Mouse (Mus musculus): ENCODE measurements around the gene Scarf1. TPM values are rescaled to one million over a fixed set of nuclear protein-coding genes. Genes with fewer than 3 reads are reported as not detected.

Scarf1 gene
- polyA plus RNA-seq, 1 experiment, result not detected

DNA sequence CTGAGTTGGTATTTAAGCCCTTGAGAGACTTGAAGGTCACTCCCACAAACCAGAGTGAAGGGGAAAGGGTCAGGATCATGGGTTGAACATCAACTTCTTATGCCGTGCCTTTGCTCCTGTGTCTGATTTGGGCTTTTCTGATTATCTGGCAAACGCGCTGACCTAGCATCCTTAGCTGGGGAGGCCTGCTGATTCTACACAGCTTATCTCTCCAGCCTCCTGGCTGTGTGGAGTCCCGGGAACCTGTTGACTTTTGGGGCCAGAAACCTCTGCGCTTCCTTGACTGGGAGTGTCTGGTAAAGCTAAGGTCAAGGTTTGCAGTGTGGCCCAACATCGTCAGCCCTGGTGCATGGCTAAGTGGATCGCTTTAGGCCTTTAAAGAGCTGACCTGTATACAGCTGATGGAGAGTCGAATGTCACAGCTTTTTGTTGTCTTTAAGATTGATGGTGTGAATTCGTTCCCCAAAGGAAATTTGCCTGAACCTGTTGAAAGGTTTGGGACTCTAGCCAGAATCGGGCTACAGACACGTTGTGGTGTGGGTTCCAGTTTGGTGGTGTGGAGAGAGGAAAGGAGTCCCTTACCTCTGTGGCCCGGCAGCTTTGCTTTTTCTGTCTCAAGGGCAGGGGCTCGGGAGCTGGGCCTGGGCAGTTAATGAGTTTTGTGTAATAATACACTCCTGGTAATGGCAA, 21.9 kb downstream of the Scarf1 start:
- Histone ChIP-seq H3K27ac (ENCODE audit: insufficient read depth, low read length) (no peak overlapping the region), H3K4me1 (ENCODE audit: control insufficient read depth, insufficient read depth, low read length) (no peaks in the 10 kb centered on the region), H3K4me3 (ENCODE audit: insufficient read depth, low read length) (no peak overlapping the region)
- TF ChIP-seq POLR2A (IDR thresholded peaks at IDR 0.05; ENCODE audit: low read depth, low read length), result no peak
- TF ChIP-seq CTCF (IDR thresholded peaks at IDR 0.05; ENCODE audit: borderline replicate concordance, insufficient read depth, low read length), result no peak

DNA sequence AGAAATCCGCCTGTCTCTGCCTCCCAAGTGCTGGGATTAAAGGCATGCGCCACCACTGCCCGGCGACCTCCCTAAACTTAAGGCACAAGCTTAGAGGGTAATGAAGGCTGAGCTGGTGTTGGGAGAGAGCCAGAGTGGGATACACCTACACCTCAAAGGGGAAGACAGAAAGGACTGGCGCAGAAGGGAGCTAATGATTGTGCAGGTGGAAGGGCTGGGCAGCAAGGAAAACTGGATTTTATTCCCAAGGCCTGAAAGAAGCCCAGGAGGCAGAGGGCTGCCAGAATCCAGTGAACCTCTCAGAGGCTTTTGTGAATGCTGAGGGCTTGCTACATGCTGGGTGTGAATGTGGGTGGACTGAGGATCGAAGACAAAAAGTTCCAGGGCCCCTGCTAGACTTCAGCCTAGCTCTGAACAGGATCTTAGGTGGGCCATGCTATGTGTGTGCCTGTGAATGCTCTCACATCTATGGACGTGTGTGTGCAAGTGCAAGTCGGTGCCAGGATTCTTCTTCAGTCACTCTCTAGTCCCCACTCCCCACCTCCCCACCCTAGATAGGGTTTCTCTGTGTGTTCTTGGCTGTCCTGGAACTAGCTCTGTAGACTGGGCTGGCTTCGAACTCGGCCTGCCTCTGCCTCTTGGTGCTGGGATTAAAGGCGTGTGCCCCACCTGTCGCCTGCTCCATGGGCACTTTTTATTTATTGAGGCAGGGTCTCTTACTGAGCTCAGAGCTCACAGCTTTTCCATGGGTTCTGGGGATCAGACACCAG, 23.1 kb downstream of the Scarf1 start:
- Histone ChIP-seq H3K4me1 (ENCODE audit: control insufficient read depth, insufficient read depth, low read length) (no peaks in the 10 kb centered on the region), H3K27ac (ENCODE audit: insufficient read depth, low read length) (no peak overlapping the region), H3K4me3 (ENCODE audit: insufficient read depth, low read length) (no peak overlapping the region)
- TF ChIP-seq CTCF (IDR thresholded peaks at IDR 0.05; ENCODE audit: borderline replicate concordance, insufficient read depth, low read length) (no peak), POLR2A (IDR thresholded peaks at IDR 0.05; ENCODE audit: low read depth, low read length) (no peak)

DNA sequence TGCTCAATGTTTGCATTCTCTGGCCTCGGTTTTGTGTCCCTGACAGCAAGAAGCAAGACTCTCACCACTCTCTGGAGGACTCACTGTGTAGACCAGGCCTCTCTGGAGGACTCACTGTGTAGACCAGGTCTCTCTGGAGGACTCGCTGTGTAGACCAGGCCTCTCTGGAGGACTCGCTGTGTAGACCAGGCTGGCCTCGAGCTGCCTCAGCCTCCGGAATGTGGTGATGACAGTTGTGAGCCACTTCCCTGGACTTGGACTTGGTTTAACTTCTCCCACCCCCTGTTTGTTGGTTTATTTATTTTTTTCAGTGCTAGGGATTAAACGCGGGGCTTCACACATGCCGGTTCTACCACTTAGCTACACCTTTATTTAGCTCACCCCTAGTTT, 23.7 kb downstream of the Scarf1 start:
- TF ChIP-seq CTCF (IDR thresholded peaks at IDR 0.05; ENCODE audit: borderline replicate concordance, insufficient read depth, low read length) (no peak), POLR2A (IDR thresholded peaks at IDR 0.05; ENCODE audit: low read depth, low read length) (no peak)
- Histone ChIP-seq H3K27ac (ENCODE audit: insufficient read depth, low read length) (no peak overlapping the region), H3K4me1 (ENCODE audit: control insufficient read depth, insufficient read depth, low read length) (no peaks in the 10 kb centered on the region), H3K4me3 (ENCODE audit: insufficient read depth, low read length) (no peak overlapping the region)

DNA sequence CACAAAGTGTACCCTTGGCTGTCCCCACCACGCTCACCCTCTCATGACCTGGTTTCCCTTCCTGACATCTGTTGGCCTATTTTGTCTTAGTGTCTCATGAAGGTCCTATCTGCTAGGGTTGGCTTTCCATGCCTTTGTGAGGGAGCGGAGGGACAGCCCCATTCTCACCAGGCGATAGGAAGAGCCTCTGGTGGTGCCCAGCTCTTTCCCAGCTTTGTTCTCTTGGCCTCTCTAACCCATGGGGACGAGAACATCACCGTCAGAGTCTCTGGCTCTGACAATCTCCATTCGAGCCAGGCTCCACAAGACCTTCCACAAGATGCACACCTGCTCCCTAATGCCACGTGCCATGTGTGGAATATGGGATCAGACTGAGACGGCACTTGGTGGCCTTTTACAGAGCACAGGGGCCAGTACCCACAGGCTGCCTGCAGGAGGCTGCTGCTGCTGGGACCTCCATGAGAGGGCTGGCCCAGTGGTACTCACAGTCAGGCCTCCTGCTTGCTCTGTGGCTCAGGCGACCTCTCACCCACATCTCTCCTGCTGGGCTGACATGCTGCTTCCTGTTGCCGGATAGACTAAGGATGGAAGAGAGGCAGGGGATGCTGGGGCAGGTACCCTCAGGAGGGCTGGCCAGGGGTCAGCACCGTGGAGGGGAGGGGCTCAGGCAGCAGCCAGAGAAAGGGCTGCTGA, 24.3 kb downstream of the Scarf1 start:
- no peaks in the 10 kb centered on the region for H3K4me1 ChIP-seq (ENCODE audit: control insufficient read depth, insufficient read depth, low read length)
- TF ChIP-seq CTCF (IDR thresholded peaks at IDR 0.05; ENCODE audit: borderline replicate concordance, insufficient read depth, low read length) (no peak), POLR2A (IDR thresholded peaks at IDR 0.05; ENCODE audit: low read depth, low read length) (no peak)
- no peak overlapping the region for H3K4me3 ChIP-seq (ENCODE audit: insufficient read depth, low read length)
- no peak overlapping the region for H3K27ac ChIP-seq (ENCODE audit: insufficient read depth, low read length)

DNA sequence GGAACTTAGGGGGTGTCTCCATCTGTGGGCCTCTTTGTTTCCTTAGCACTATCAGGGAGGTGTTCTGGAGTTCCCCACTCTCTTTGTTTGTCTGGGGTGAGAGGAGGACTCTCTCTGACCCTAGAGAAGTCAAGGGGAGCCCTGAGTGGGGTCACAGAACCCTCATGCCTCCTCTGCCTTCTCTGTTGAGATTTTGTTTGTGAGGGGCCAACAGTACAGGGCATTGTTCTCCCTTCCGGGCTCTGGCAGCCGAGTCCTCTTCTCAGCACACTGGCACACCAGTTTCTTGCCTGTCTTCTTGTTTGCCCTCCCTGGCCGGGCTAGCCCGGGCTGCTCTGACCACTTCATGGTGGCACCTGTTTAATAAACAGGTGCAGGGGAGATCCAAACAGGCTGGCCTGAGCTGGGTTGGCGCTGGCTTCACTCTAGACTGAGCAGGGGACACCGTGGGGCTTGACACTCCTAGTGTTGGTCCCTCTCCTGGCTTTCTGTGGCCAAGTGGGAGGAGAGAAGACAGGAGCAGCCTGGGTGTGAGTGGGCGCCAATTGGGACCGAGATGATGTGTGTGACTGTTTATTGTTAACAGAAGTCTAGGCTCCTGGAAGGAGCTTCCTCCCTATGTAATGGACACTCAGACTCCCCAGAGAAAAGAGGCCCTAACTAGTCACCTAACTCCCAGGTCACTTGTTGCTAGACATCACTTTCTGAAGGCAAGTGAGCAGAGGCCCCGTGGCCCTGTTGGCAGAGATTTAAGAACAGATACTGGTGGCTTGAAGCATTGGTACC, 25.0 kb downstream of the Scarf1 start:
- Histone ChIP-seq H3K4me3 (ENCODE audit: insufficient read depth, low read length) (no peak overlapping the region), H3K4me1 (ENCODE audit: control insufficient read depth, insufficient read depth, low read length) (no peaks in the 10 kb centered on the region), H3K27ac (ENCODE audit: insufficient read depth, low read length) (no peak overlapping the region)
- TF ChIP-seq POLR2A (IDR thresholded peaks at IDR 0.05; ENCODE audit: low read depth, low read length) (no peak), CTCF (IDR thresholded peaks at IDR 0.05; ENCODE audit: borderline replicate concordance, insufficient read depth, low read length) (no peak)

DNA sequence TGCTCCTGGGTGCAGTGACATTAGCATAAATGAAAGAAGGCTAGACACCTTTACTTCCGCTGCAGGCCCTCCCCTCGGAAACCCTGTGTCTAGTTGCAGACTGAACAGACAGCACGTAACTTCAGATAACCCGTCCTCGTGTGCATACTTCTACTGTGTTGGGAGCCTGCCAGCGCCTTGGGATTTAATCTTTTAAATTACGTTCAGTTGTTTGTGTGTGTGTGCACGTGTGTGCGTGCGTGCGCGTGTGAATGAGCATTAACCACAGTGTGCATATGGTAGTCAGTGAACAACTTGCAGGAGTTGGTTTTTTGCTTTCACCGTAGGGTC, 25.6 kb downstream of the Scarf1 start:
- no peak overlapping the region for H3K4me3 ChIP-seq (ENCODE audit: insufficient read depth, low read length)
- no peak overlapping the region for H3K27ac ChIP-seq (ENCODE audit: insufficient read depth, low read length)
- no peak for TF ChIP-seq CTCF (IDR thresholded peaks at IDR 0.05; ENCODE audit: borderline replicate concordance, insufficient read depth, low read length)
- TF ChIP-seq POLR2A (IDR thresholded peaks at IDR 0.05; ENCODE audit: low read depth, low read length), result no peak

DNA sequence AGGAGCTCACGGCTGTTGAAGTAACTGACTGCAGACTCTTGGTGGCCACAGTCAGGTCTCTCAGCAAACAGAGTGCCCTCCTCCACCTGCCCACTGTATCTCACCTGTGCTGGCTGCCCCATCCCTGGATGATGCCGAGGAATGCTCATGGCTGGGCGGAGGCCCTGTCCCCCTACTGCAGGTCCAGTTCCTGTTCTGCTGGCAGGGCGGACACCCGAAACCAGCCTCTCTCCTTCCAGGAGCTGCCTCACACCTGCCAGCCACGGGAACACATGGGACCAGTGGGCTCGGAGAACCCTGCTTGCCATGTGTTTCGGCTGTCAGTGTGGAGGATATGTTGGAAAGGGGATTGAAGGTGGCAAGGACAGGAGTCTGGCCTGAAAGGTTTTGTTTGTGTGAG, 26.9 kb downstream of the Scarf1 start:
- no peaks in the 10 kb centered on the region for H3K4me1 ChIP-seq (ENCODE audit: control insufficient read depth, insufficient read depth, low read length)
- no peak for TF ChIP-seq POLR2A (IDR thresholded peaks at IDR 0.05; ENCODE audit: low read depth, low read length)
- TF ChIP-seq CTCF (IDR thresholded peaks at IDR 0.05; ENCODE audit: borderline replicate concordance, insufficient read depth, low read length), result no peak
- no peak overlapping the region for H3K27ac ChIP-seq (ENCODE audit: insufficient read depth, low read length)
- H3K4me3 ChIP-seq (ENCODE audit: insufficient read depth, low read length), result no peak overlapping the region

More for the DNA sequence above, 25.6 kb downstream of the Scarf1 start:
- H3K4me1 ChIP-seq (ENCODE audit: control insufficient read depth, insufficient read depth, low read length), result no peaks in the 10 kb centered on the region

DNA sequence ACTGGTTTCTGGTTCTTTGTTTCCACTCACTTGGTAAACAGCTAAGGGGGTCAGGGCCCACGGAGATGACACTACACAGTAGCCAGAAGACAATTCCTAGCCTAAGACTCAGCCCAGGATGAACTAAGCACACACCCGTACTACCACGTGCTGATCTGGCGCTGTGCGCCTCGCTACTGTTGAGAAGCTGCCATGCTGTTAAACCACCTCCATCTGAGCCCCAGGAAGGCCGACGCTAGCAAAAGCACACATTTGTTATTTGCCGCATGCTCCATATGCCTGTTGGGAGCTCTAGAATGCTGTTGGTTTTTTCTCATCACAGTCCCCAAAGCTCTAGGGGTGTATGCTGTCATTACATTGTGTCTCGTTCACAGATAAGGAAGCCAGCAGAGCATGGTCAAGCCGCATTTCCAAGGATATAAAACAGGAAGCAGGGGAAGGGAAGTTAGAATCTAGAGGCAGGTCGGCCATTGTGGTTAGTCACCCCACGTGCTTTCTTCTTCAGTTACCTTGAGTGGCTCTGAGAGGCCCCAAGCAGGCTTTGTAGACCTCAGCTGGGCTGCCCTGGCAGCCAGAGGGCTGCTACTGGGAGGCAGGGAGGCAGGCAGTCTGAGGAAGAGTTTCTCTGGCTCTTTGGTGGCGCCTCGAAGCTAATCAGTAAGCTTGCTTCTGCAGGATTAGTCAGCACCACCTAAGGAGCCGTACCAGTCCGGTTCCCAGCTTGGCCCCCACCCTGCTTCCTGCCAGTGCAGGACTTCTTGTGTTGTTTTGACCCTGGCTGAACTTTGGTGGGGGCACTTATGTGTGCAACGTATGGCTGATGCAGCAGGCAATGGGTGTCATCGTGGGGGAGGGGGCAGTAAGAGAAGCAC, 27.6 kb downstream of the Scarf1 start:
- TF ChIP-seq CTCF (IDR thresholded peaks at IDR 0.05; ENCODE audit: borderline replicate concordance, insufficient read depth, low read length) (no peak), POLR2A (IDR thresholded peaks at IDR 0.05; ENCODE audit: low read depth, low read length) (no peak)
- Histone ChIP-seq H3K4me1 (ENCODE audit: control insufficient read depth, insufficient read depth, low read length) (no peaks in the 10 kb centered on the region), H3K4me3 (ENCODE audit: insufficient read depth, low read length) (no peak overlapping the region), H3K27ac (ENCODE audit: insufficient read depth, low read length) (no peak overlapping the region)

DNA sequence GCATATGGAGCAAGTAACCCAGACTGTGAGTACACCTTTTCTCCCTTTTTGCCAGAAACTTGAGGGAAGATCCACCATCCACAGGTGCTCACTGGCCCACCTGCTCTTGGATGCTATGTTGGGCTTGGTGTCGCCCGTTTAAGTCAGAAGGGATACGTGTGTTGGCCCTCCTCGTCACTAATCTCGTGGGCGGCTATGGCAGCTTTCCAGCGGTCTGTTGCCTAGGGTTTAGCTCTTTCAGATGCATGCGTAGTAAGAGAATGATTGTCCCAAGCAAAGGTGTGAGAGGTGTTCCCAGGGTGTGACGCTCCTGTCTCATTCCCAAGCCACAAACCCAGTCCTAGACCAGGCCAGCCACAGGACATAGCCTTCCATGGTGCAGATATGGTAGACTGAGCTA, 31.4 kb downstream of the Scarf1 start:
- Histone ChIP-seq H3K27ac (ENCODE audit: insufficient read depth, low read length) (no peak overlapping the region), H3K4me3 (ENCODE audit: insufficient read depth, low read length) (no peak overlapping the region), H3K4me1 (ENCODE audit: control insufficient read depth, insufficient read depth, low read length) (no peaks in the 10 kb centered on the region)
- no peak for TF ChIP-seq CTCF (IDR thresholded peaks at IDR 0.05; ENCODE audit: borderline replicate concordance, insufficient read depth, low read length)
- no peak for TF ChIP-seq POLR2A (IDR thresholded peaks at IDR 0.05; ENCODE audit: low read depth, low read length)

Measured in embryonic fibroblast, embryonic 13.5 days (primary cell).